Mouse (Mus musculus): ENCODE results near the gene Syk. TPM values are rescaled to one million over a fixed set of nuclear protein-coding genes. Genes with fewer than 3 reads are reported as not detected.

Gene Syk
- polyA plus RNA-seq, 1 experiment = 0.89 TPM

GRCm38 (mm10) chr13:52631624-52632023 is 48.7 kb downstream of the Syk start:
- TF ChIP-seq CTCF (IDR thresholded peaks at IDR 0.05; ENCODE audit: control insufficient read depth, insufficient read depth, insufficient replicate concordance, low read depth, low read length) = no peak
- no peak for TF ChIP-seq POLR2A (IDR thresholded peaks at IDR 0.05; ENCODE audit: control insufficient read depth, low read depth, low read length)
- Histone ChIP-seq H3K4me1 (ENCODE audit: control insufficient read depth, insufficient read depth, low read length) (no peaks in the 10 kb centered on the region), H3K36me3 (ENCODE audit: control insufficient read depth, insufficient read depth, low read length) (no peaks in the 10 kb centered on the region), H3K27me3 (ENCODE audit: control insufficient read depth, insufficient read depth, low read length) (no peaks in the 10 kb centered on the region), H3K27ac (ENCODE audit: control insufficient read depth, insufficient read depth, low read depth, low read length) (no peak overlapping the region), H3K4me3 (ENCODE audit: control insufficient read depth, low read depth, low read length) (no peak overlapping the region)

GRCm38 (mm10) chr13:52635484-52635883 is 52.5 kb downstream of the Syk start:
- Histone ChIP-seq H3K27ac (ENCODE audit: control insufficient read depth, insufficient read depth, low read depth, low read length) (no peak overlapping the region), H3K4me3 (ENCODE audit: control insufficient read depth, low read depth, low read length) (no peak overlapping the region), H3K4me1 (ENCODE audit: control insufficient read depth, insufficient read depth, low read length) (no peaks in the 10 kb centered on the region), H3K27me3 (ENCODE audit: control insufficient read depth, insufficient read depth, low read length) (no peaks in the 10 kb centered on the region), H3K36me3 (ENCODE audit: control insufficient read depth, insufficient read depth, low read length) (no peaks in the 10 kb centered on the region)
- no peak for TF ChIP-seq POLR2A (IDR thresholded peaks at IDR 0.05; ENCODE audit: control insufficient read depth, low read depth, low read length)
- TF ChIP-seq CTCF (IDR thresholded peaks at IDR 0.05; ENCODE audit: control insufficient read depth, insufficient read depth, insufficient replicate concordance, low read depth, low read length) = no peak

DNA sequence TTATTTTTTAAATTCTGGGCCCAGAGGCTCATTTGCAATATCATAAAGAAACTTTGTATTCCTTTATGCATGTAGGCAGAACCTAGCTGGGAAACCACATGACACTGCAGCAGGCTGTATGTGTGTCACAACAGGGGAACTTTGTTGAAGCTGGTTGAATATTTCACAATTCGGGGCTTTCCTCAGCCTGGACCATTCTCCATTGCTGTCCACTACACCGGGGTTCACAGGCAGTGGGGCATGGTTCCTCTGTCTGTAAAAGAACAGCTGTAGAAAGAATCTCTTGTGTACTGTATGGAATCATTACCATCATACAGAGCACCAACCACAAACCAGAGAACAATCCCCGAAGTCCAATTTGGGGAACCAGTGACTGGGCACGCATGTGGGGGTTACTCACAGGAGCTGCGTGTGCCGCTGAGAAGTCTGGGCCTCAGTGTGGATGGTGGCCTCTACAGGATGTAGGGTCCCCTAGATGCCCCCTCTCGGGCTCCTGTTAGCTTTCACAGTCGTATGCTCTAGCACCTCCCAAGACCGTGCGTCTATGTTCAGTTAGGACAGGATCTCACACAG is 53.3 kb downstream of the Syk start:
- Histone ChIP-seq H3K4me3 (ENCODE audit: control insufficient read depth, low read depth, low read length) (no peak overlapping the region), H3K27ac (ENCODE audit: control insufficient read depth, insufficient read depth, low read depth, low read length) (no peak overlapping the region), H3K27me3 (ENCODE audit: control insufficient read depth, insufficient read depth, low read length) (no peaks in the 10 kb centered on the region), H3K4me1 (ENCODE audit: control insufficient read depth, insufficient read depth, low read length) (no peaks in the 10 kb centered on the region), H3K36me3 (ENCODE audit: control insufficient read depth, insufficient read depth, low read length) (no peaks in the 10 kb centered on the region)
- TF ChIP-seq POLR2A (IDR thresholded peaks at IDR 0.05; ENCODE audit: control insufficient read depth, low read depth, low read length) (no peak), CTCF (IDR thresholded peaks at IDR 0.05; ENCODE audit: control insufficient read depth, insufficient read depth, insufficient replicate concordance, low read depth, low read length) (no peak)

DNA sequence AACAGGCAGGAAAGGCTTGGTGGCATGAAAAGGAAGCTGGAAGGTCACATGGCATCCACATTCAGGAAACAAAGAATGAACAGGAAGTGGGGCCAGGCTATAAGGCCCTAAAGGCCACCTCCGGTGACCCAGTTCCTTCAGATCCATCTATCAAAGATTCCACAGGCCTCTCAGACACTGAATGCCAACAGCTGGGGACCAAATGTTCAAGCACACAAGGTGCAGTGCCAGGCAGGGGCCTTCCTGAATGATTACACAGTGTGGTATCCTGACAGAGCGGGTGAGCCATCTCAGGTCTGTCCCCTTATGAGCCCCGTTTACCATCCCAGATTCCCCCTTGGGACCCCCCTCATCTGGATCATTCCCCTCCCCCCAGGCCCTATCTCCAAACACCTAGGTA is 63.6 kb downstream of the Syk start:
- Histone ChIP-seq H3K27ac (ENCODE audit: control insufficient read depth, insufficient read depth, low read depth, low read length) (no peak overlapping the region), H3K36me3 (ENCODE audit: control insufficient read depth, insufficient read depth, low read length) (no peaks in the 10 kb centered on the region), H3K4me1 (ENCODE audit: control insufficient read depth, insufficient read depth, low read length) (no peaks in the 10 kb centered on the region), H3K4me3 (ENCODE audit: control insufficient read depth, low read depth, low read length) (no peak overlapping the region), H3K27me3 (ENCODE audit: control insufficient read depth, insufficient read depth, low read length) (no peaks in the 10 kb centered on the region)
- TF ChIP-seq POLR2A (IDR thresholded peaks at IDR 0.05; ENCODE audit: control insufficient read depth, low read depth, low read length) = no peak
- no peak for TF ChIP-seq CTCF (IDR thresholded peaks at IDR 0.05; ENCODE audit: control insufficient read depth, insufficient read depth, insufficient replicate concordance, low read depth, low read length)

DNA sequence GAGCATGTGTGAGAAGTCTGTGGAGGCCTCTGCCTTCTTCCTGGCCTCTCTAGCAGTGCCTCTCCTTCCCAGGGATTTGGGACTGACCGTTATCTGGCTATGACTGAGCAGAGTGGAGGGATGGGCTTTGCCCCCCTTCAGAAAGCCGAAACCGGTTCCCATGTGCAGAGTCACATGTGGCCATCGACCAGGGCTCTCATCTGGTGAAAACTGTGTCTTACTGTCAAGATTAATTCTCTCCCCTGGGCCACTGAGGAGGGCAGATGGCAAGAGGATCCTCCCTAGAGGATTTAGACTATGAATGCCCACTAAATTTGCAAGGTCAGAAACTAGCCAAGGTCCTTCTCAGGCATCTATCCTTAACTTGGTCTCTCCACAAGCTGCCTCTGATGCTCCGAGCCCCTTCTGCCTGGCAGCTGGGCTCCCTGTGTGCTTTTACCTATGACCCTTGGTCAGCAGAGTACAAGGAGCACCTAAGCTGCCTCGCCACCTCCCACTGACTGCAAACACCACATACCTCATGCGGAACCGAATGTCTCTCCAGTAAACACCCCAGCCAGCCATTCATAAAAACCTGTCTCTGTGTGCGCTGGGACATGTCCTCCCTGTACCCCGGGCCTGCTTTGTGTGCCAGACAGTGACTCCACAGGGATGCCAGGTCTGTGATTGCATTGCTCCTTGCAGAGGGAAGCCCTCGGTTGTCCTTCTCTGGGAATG is 65.2 kb downstream of the Syk start:
- Histone ChIP-seq H3K4me3 (ENCODE audit: control insufficient read depth, low read depth, low read length) (no peak overlapping the region), H3K27ac (ENCODE audit: control insufficient read depth, insufficient read depth, low read depth, low read length) (no peak overlapping the region), H3K27me3 (ENCODE audit: control insufficient read depth, insufficient read depth, low read length) (no peaks in the 10 kb centered on the region), H3K36me3 (ENCODE audit: control insufficient read depth, insufficient read depth, low read length) (no peaks in the 10 kb centered on the region), H3K4me1 (ENCODE audit: control insufficient read depth, insufficient read depth, low read length) (no peaks in the 10 kb centered on the region)
- no peak for TF ChIP-seq CTCF (IDR thresholded peaks at IDR 0.05; ENCODE audit: control insufficient read depth, insufficient read depth, insufficient replicate concordance, low read depth, low read length)
- TF ChIP-seq POLR2A (IDR thresholded peaks at IDR 0.05; ENCODE audit: control insufficient read depth, low read depth, low read length) = no peak

DNA sequence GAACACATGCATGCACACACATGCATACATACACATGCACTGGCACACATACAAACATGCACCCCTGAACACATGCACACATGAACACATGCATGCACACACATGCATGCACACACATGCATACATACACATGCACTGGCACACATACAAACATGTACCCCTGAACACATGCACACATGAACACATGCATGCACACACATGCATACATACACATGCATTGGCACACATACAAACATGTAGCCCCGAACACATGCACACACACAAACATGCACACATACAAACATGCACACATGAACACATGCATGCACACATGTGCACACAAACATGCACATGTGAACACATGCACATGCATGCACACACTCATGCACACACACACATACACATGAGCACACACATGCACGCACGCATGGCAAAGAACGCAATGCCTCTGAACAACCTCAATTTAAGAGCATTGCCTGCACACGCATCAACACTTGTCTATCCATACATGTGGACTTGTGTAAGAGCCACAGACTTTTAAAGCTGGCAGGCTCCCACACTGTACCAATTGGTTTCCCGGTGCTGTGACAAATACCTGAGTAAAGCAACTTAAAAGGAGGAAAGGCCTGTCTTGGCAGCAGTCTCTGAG is 66.9 kb downstream of the Syk start:
- H3K4me3 ChIP-seq (ENCODE audit: control insufficient read depth, low read depth, low read length) = no peak overlapping the region
- no peaks in the 10 kb centered on the region for H3K36me3 ChIP-seq (ENCODE audit: control insufficient read depth, insufficient read depth, low read length)
- H3K27ac ChIP-seq (ENCODE audit: control insufficient read depth, insufficient read depth, low read depth, low read length) = no peak overlapping the region
- no peaks in the 10 kb centered on the region for H3K4me1 ChIP-seq (ENCODE audit: control insufficient read depth, insufficient read depth, low read length)
- H3K27me3 ChIP-seq (ENCODE audit: control insufficient read depth, insufficient read depth, low read length) = no peaks in the 10 kb centered on the region
- TF ChIP-seq CTCF (IDR thresholded peaks at IDR 0.05; ENCODE audit: control insufficient read depth, insufficient read depth, insufficient replicate concordance, low read depth, low read length) = no peak
- no peak for TF ChIP-seq POLR2A (IDR thresholded peaks at IDR 0.05; ENCODE audit: control insufficient read depth, low read depth, low read length)

DNA sequence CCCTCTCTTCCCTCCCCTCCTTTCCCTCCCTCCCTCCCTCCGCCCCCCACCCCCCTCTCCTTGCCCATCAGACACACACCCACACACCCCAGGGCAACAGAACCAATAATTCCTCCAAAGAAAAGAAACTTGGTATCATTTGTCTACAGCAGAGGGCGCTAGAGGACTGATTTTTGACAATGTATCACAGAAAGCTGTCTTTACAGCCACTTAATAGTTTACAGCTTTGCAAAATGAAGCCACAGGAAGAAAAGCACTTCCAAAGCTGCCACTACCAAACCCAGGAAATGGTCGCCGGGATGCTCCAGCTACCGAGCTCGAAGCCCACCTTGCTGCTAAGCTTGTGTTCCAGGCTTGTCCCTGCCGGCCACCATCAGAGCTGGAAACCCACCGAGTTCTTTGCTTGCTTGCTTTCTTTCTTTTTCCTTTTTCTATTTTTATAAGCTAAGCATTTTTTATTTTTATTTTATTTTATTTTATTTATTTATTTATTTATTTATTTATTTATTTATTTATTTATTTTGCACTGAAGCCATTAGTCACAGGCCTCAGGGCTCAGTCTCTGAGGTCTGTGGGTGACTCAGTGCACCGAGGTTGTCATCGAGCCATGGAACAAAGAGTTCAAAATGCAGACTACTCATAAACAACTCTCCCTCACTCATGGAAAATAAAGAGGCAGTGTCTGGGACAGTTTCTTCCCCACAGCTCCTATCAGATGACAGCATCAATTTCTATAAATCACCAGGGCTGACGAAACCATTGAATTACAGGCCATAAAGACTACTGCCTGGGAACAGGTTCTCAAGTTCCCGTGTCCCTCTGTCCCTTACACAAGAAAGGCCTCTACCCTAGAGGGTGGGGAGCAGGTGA is 68.6 kb downstream of the Syk start:
- Histone ChIP-seq H3K4me3 (ENCODE audit: control insufficient read depth, low read depth, low read length) (no peak overlapping the region), H3K27me3 (ENCODE audit: control insufficient read depth, insufficient read depth, low read length) (no peaks in the 10 kb centered on the region), H3K36me3 (ENCODE audit: control insufficient read depth, insufficient read depth, low read length) (no peaks in the 10 kb centered on the region), H3K4me1 (ENCODE audit: control insufficient read depth, insufficient read depth, low read length) (no peaks in the 10 kb centered on the region), H3K27ac (ENCODE audit: control insufficient read depth, insufficient read depth, low read depth, low read length) (no peak overlapping the region)
- no peak for TF ChIP-seq POLR2A (IDR thresholded peaks at IDR 0.05; ENCODE audit: control insufficient read depth, low read depth, low read length)
- TF ChIP-seq CTCF (IDR thresholded peaks at IDR 0.05; ENCODE audit: control insufficient read depth, insufficient read depth, insufficient replicate concordance, low read depth, low read length) = no peak; the same call in 1 of the 2 replicates
